Mouse (Mus musculus) left cerebral cortex, adult 2 months (tissue): ENCODE data around the gene Maco1. TPM values are rescaled to one million over a fixed set of nuclear protein-coding genes. Genes with fewer than 3 reads are reported as not detected.
A peak's percentile ranks its signal among the peaks of the same experiment; 100 is the strongest.

Experiments used
- DNase-seq, 2 experiments: peaks; one replicate each; pipeline ENCODE4 v3.0.0; 2021 to 2022; ENCODE audit warnings: low spot score in 2 of 2, mixed read lengths in 1 of 2; ENCODE audit errors: extremely low spot score in 1 of 2
- H3K27ac ChIP-seq: fragments of 200-600 bp; 2 replicates; pipeline ENCODE4 v1.8.1; 2022
- H3K4me3 ChIP-seq: fragments of 200-600 bp; 2 replicates; pipeline ENCODE4 v1.8.1; 2022
- CTCF ChIP-seq: fragments of 200-600 bp; IDR thresholded peaks from 2 replicates; pipeline ENCODE4 v1.8.1; 2022; ENCODE audit warnings: antibody characterized with exemption, mild to moderate bottlenecking, moderate library complexity
- intact Hi-C: fragments of 180-260 bp; cut with DNase I; formaldehyde crosslinking; loops from one replicate; pipeline ENCODE4 v1.15.1; 2025
- long read RNA-seq, 2 experiments: library from polyadenylated mRNA; stranded (forward); transcript quantifications; one replicate each; pipeline ENCODE4 v2.0.0; 2021; ENCODE audit warnings: borderline mapping rate in 2 of 2
- total RNA-seq, 2 experiments: library from RNA; stranded (reverse); gene quantifications; 2 replicates each; pipeline ENCODE4 v1.2.3; 2021

The Maco1 gene
- 10 to 100 TPM; 52.4 to 54.2 TPM for total RNA-seq
- long read RNA-seq, experiment 1, transcript Maco1-201 (11 exons, 3,826 nt), result major isoform, 22 of 45 reads
- long read RNA-seq, experiment 1, partial matches to known transcripts, result 7 of 45 reads
- long read RNA-seq, experiment 1, other reads (novel, unspliced or antisense), result 16 of 45 reads
- long read RNA-seq, experiment 2, transcript Maco1-201 (11 exons, 3,826 nt), result major isoform, 19 of 37 reads
- long read RNA-seq, experiment 2, partial matches to known transcripts, result 7 of 37 reads
- long read RNA-seq, experiment 2, other reads (novel, unspliced or antisense), result 11 of 37 reads

GRCm38 (mm10) chr4:134853259-134853636 is at the start of gene Maco1:
TSS of gene Maco1 (minus strand) at chr4:134853345.
- TF ChIP-seq CTCF, result no peak
- DNase-seq, result peak; percentile 100
- Histone ChIP-seq H3K4me3 (peak within 1 kb of the TSS; percentile 91), H3K27ac (peak within 1 kb of the TSS; percentile 98)
- intact Hi-C loops, result loop anchor here (5.0 kb wide), 1 partner anchor 69 kb away; the partner anchor contains the start of gene Rsrp1

DNA sequence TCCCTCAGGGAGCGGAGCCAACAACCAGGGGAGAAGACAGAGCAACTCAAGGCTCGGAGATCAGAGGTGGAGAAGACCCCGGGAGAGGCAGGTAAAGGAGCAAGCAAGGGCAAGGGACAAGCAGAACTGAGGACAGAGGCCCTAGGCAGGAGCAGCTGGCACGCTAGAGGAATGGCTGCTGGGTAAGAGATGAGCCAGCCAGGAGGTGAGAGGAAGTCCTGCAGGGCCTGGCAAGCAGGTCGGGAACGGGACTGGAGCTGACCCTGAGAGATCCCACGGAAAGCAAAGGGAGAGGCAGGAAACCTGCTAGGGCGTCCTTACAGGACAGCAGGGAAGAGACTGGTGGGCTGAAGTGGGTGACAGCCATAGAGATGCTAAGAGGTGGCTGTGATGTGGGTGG is 48.0 kb upstream of the Maco1 start:
- intact Hi-C loops, result no loop called here
- Histone ChIP-seq H3K27ac (no peak overlapping the region), H3K4me3 (no peak overlapping the region)
- no peak for TF ChIP-seq CTCF
- no peak for DNase-seq

- TF ChIP-seq CTCF, result no peak
- Histone ChIP-seq H3K4me3 (no peak overlapping the region), H3K27ac (no peak overlapping the region)
- DNase-seq, result no peak
- intact Hi-C loops, result no loop called here
These were observed 44.1 kb upstream of the Maco1 start for GRCm38 (mm10) chr4:134897256-134897655.

DNA sequence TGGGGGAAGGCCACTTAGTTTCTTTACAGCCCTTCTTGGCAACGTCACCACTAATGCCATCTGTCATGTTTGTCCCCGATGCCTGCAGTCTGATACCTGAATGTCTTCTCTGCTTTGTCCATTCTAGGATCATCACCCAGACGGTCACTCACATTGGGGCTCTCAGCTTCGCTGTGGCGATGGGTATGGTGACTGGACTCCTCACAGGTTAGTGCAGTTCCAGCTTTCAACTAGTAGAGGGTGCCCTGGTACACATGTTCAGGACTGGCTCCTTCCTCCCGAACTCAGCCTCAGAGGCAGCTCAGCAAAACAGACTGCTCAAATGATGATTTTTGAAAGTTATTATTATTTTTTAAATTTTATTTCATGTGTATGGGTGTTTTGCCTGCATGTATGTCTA is 39.0 kb upstream of the Maco1 start:
- peak; percentile 50 to 60 for DNase-seq

GRCm38 (mm10) chr4:134884364-134884763 is 31.2 kb upstream of the Maco1 start:
- intact Hi-C loops, result loop anchor here (5.0 kb wide), 1 partner anchor 342 kb away; no protein-coding TSS in a partner anchor
- peak in 1 of 2 experiments; percentile 15 for DNase-seq
- no peak for TF ChIP-seq CTCF
- no peak overlapping the region for H3K27ac ChIP-seq
- H3K4me3 ChIP-seq, result no peak overlapping the region

More for the DNA sequence above, 39.0 kb upstream of the Maco1 start:
- no peak overlapping the region for H3K4me3 ChIP-seq
- H3K27ac ChIP-seq, result no peak overlapping the region
- peak; percentile 78 for TF ChIP-seq CTCF
- intact Hi-C loops, result loop anchor here (5.0 kb wide), 1 partner anchor 315 kb away; no protein-coding TSS in a partner anchor

DNA sequence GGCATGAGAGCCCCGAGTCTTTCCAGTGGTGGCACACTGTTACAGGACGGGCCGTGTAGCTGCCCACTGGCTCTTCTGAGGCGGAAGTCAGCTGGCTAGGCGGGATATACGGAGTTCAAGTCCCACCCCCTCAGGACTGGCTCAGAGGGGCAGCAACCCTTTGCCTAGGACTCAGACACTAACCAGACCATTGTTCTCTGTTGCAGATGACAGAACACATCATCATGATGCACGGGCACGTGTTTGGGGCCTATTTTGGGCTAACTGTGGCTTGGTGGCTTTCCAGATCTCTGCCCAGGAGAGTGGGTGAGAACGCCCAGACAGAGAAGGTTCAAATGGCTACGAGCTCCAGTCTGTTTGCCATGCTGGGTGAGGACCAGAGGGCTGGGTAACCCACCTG is 30.7 kb upstream of the Maco1 start:
- Histone ChIP-seq H3K4me3 (no peak overlapping the region), H3K27ac (no peak overlapping the region)
- intact Hi-C loops, result loop anchor here (5.0 kb wide), 1 partner anchor 342 kb away; no protein-coding TSS in a partner anchor
- no peak for TF ChIP-seq CTCF
- peak in 1 of 2 experiments; percentile 14 for DNase-seq

- H3K27ac ChIP-seq, result no peak overlapping the region
- peak in 1 of 2 experiments; percentile 16 for DNase-seq
- no peak overlapping the region for H3K4me3 ChIP-seq
- intact Hi-C loops, result loop anchor here (5.0 kb wide), 1 partner anchor 341 kb away; no protein-coding TSS in a partner anchor
- TF ChIP-seq CTCF, result peak; percentile 55
These were observed 30.1 kb upstream of the Maco1 start for GRCm38 (mm10) chr4:134883266-134883665.

DNA sequence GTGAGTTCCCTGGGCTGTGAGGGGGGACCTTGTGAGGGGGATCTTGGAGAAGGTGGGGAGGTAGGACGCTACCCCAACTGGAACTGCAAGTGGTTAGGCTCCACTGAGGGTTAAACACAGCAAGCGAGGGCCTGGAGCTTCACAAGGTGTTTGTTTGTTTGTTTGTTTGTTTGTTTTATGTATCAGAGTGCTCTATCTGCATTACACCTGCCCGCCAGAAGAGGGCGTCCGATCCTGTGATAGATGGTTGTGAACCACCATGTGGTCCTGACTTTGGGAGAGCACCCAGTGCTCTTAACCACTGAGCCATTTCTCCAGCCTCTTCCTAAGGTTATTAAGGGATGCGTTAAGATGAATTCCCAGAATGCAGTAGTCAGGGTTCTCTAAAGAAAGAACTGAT is 26.9 kb upstream of the Maco1 start:
- peak; percentile 52 for TF ChIP-seq CTCF
- H3K27ac ChIP-seq, result no peak overlapping the region
- intact Hi-C loops, result loop anchor here (5.0 kb wide), 1 partner anchor 338 kb away; no protein-coding TSS in a partner anchor
- no peak for DNase-seq
- H3K4me3 ChIP-seq, result no peak overlapping the region

DNA sequence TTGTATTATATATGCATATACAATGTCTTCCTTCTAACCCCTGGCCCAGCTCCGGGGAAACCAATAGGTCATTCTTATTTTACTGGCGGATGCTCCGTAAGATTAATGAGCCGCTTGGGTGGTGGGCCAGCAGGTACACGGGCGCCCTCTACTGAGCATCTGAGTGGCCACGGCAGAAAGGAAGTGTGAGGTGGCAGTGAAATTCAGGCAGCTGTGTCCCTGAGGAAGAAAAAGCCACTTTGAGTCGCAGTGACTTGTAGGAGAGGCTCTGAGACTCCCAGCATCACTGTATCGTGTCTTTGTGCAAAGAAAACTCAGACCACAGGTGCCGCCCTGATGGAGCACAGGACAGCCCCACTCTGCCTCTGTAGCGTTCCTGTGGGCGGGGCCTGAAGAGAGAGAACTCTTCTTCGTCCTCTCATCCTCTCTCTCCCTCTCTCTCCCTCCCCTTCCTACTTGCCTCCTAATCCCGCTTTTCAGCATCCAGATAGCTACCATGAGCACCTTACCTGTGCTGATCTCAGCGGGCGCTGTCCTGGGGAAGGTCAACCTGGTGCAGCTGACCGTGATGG is 26.4 kb upstream of the Maco1 start:
- DNase-seq, result peak; percentile 56 to 74
- intact Hi-C loops, result loop anchor here (2.0 kb wide), 1 partner anchor 87 kb away; no protein-coding TSS in a partner anchor
- peak; percentile 83 for TF ChIP-seq CTCF

GRCm38 (mm10) chr4:134876171-134876570 is 23.0 kb upstream of the Maco1 start:
- no peak for DNase-seq
- Histone ChIP-seq H3K27ac (no peak overlapping the region), H3K4me3 (no peak overlapping the region)
- TF ChIP-seq CTCF, result no peak
- intact Hi-C loops, result no loop called here

More for the DNA sequence above, 26.4 kb upstream of the Maco1 start:
- Histone ChIP-seq H3K27ac (no peak overlapping the region), H3K4me3 (peak overlapping the region; percentile 20; the same call in 1 of the 2 replicates)

GRCm38 (mm10) chr4:134871950-134872349 is 18.8 kb upstream of the Maco1 start:
- no peak overlapping the region for H3K27ac ChIP-seq
- no peak overlapping the region for H3K4me3 ChIP-seq
- no peak for TF ChIP-seq CTCF
- intact Hi-C loops, result no loop called here
- no peak for DNase-seq

DNA sequence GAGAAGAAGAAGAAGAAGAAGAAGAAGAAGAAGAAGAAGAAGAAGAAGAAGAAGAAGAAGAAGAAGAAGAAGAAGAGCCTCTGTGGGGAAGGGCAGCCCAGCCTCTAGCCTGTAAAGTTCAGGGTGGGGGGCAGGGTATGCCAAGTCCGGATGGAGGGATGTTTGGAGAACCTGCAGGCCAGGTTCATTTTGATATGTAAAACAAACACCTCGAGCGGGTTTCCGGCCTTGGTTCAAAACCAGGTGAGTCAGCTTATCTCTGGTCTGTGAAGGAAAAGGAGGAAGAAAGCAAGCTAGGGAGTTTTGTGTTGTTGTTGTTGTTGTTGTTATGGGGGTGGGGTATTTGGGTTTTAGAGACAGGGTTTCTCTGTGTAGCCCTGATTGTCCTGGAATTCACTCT is 18.3 kb upstream of the Maco1 start:
- no peak overlapping the region for H3K4me3 ChIP-seq
- H3K27ac ChIP-seq, result no peak overlapping the region
- intact Hi-C loops, result no loop called here
- no peak for TF ChIP-seq CTCF
- DNase-seq, result no peak
